Mouse (Mus musculus) macrophage (primary cell): Measurements from ENCODE around the gene Esr2. TPM values are rescaled to one million over a fixed set of nuclear protein-coding genes. Genes with fewer than 3 reads are reported as not detected.

Experiments used
- H3K27ac ChIP-seq: fragments of 350-480 bp; formaldehyde crosslinking; 2 replicates; pipeline ENCODE4 v1.9.0; 2021
- H3K36me3 ChIP-seq: fragments of 350-480 bp; formaldehyde crosslinking; 2 replicates; pipeline ENCODE4 v1.9.0; 2021; ENCODE audit errors: inconsistent target
- H3K4me3 ChIP-seq: fragments of 350-480 bp; formaldehyde crosslinking; 2 replicates; pipeline ENCODE4 v1.9.0; 2021; ENCODE audit errors: inconsistent target
- H3K79me2 ChIP-seq: fragments of 350-480 bp; formaldehyde crosslinking; 2 replicates; pipeline ENCODE4 v1.9.0; 2021; ENCODE audit errors: inconsistent target
- WGBS: methylation state at CpG from one replicate; pipeline ENCODE4 v1.1.7; 2026; ENCODE audit warnings: inconsistent platforms; ENCODE audit not compliant: missing documents; 5-methylcytosine and 5-hydroxymethylcytosine counted together
- polyA plus RNA-seq: library from polyadenylated mRNA; stranded (reverse); fragments of 250-400 nt; gene quantifications from 3 replicates; pipeline ENCODE4 v1.2.4, GENCODE M21; 2018; ENCODE audit warnings: inconsistent platforms

The Esr2 gene
- polyA plus RNA-seq, 1 experiment from 2014 or later = not detected

DNA sequence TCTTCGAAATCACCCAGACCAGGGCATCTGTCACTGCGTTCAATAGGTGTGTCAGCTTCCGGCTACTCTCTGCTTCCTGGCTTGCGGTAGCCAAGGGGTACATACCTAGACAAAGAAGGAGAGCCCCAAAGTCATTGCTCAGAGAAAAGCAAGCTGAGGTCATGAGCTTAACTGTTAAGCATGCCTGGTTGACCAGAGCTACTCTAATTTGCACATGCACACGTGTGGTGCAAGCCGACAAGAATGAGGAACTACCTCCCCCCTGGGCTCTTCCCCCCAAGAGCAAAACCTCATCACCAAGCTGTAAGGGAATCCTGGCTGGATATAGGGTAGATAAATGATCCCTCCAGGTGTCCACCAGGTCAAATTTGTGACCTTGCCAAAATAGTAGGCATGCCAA lies 53.8 kb downstream of the Esr2 start:
- no peaks in the 10 kb centered on the region for H3K79me2 ChIP-seq
- no peak overlapping the region for H3K4me3 ChIP-seq
- H3K27ac ChIP-seq = no peak overlapping the region
- 60% methylated on average over 6 of the region's 6 CpGs for WGBS
- H3K36me3 ChIP-seq = no peaks in the 10 kb centered on the region

GRCm38 (mm10) chr12:76117632-76118153 lies 59.4 kb downstream of the Esr2 start:
- H3K79me2 ChIP-seq = no peaks in the 10 kb centered on the region
- 90% methylated on average over 4 of the region's 4 CpGs for WGBS

GRCm38 (mm10) chr12:76116577-76116976 lies 60.5 kb downstream of the Esr2 start:
- Histone ChIP-seq H3K36me3 (no peaks in the 10 kb centered on the region), H3K79me2 (no peaks in the 10 kb centered on the region), H3K4me3 (no peak overlapping the region), H3K27ac (no peak overlapping the region)
- 91% methylated on average over 4 of the region's 4 CpGs for WGBS

More at GRCm38 (mm10) chr12:76117632-76118153, 59.4 kb downstream of the Esr2 start:
- Histone ChIP-seq H3K27ac (no peak overlapping the region), H3K4me3 (no peak overlapping the region), H3K36me3 (no peaks in the 10 kb centered on the region)

DNA sequence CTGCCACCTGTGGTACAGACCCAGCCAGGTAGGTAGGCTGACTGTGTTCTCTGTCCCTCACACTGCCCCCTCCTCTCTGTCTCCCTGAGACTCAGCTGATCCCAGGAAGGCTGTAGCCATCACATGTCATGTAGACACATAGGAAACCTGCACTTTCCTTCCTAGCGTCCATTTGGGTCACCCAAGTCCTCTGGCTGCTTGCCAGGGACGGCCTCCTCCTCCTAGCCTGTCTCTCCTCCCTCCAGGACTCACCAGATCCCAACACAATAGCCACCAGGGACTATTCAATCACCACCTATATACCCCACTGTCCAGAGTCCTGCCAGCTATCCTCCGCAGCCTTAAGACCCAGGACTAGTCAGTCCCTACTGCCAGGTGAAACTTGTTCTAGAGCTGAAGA lies 66.0 kb downstream of the Esr2 start:
- Histone ChIP-seq H3K4me3 (no peak overlapping the region), H3K36me3 (no peaks in the 10 kb centered on the region), H3K79me2 (no peaks in the 10 kb centered on the region), H3K27ac (no peak overlapping the region)
- 87% methylated on average over 3 of the region's 3 CpGs for WGBS

DNA sequence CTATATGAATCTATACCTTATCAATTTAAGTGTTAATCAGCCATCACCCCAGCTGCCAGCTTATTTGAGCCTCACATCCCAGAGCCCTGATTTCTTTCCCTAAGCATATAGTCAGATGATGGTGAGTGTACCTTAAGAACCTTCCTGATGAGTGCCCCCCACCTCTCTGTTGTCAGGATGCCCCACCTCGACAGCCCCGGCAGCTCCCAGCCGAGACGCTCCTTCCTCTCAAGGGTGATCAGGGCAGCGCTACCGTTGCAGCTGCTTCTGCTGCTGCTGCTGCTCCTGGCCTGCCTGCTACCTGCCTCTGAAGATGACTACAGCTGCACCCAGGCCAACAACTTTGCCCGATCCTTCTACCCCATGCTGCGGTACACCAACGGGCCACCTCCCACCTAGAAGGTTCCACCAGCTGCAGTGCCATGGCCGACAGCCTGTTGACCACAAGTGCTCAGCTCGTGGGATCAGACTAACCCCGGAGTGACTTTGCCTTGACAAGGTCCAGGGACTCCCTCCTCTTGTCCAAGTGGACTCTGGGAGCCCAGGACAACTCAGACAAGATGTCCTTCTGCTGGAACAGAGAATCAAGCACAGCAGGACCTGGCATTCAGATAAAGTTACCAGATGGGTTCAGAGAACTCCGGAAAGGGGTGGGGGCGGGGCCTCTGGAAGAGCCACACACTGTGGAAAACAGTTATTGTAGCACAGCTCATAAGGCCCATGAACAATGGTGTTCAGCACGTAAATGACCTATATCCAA lies 67.2 kb downstream of the Esr2 start:
- 87% methylated on average over 15 of the region's 15 CpGs for WGBS
- Histone ChIP-seq H3K79me2 (no peaks in the 10 kb centered on the region), H3K36me3 (no peaks in the 10 kb centered on the region), H3K4me3 (no peak overlapping the region), H3K27ac (no peak overlapping the region)

- Histone ChIP-seq H3K4me3 (no peak overlapping the region), H3K27ac (no peak overlapping the region), H3K36me3 (no peaks in the 10 kb centered on the region), H3K79me2 (no peaks in the 10 kb centered on the region)
- WGBS = 94% methylated on average over 20 of the region's 20 CpGs
These were observed 72.3 kb downstream of the Esr2 start for GRCm38 (mm10) chr12:76104596-76105351.

- WGBS = 90% methylated on average over 12 of the region's 12 CpGs
- no peaks in the 10 kb centered on the region for H3K36me3 ChIP-seq
- H3K27ac ChIP-seq = no peak overlapping the region
- H3K79me2 ChIP-seq = no peaks in the 10 kb centered on the region
- no peak overlapping the region for H3K4me3 ChIP-seq
These were observed 74.4 kb downstream of the Esr2 start for GRCm38 (mm10) chr12:76102621-76103020.

DNA sequence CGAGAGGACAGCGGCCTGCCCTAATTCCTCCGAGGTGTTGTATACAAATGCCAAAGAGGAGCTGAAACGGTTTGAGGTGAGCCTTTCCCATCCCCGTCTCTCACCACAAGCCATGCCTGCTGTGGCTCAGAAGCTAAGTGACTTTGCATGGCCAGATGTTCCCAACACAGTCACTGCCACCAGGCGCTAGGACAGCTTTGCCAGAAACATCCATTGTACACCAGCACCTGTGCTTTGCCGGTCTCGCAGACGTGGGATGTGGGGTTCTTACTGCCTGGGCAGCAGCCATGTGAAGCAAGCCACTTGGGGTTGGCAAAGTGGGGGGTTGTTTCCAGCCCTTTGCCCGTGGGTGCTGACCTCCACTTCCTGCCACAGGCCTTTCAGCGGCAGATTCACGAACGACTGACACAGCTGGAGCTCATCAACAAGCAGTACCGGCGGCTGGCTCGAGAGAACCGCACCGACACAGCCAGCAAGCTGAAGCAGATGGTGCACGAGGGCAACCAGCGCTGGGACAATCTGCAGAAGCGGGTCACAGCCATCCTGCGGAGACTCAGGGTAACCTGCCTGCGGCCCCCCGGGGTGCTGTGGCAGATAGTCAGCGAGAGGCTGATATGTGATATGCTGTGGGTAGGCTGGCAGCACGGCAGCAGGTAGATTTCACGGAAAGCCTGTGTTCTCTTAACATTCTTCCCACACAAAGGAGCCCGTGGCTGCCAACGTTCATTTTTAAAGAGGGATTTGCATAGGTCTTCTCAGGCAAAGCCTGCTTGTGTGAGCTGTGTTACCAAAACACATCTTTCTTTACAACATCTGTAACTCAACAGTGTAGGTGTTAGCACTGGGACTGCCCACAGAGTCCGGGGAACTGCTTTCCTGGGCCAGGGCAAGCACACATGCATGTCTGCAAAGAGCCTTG lies 81.7 kb downstream of the Esr2 start:
- H3K79me2 ChIP-seq = no peaks in the 10 kb centered on the region
- no peaks in the 10 kb centered on the region for H3K36me3 ChIP-seq
- no peak overlapping the region for H3K27ac ChIP-seq
- WGBS = 86% methylated on average over 30 of the region's 30 CpGs
- no peak overlapping the region for H3K4me3 ChIP-seq

DNA sequence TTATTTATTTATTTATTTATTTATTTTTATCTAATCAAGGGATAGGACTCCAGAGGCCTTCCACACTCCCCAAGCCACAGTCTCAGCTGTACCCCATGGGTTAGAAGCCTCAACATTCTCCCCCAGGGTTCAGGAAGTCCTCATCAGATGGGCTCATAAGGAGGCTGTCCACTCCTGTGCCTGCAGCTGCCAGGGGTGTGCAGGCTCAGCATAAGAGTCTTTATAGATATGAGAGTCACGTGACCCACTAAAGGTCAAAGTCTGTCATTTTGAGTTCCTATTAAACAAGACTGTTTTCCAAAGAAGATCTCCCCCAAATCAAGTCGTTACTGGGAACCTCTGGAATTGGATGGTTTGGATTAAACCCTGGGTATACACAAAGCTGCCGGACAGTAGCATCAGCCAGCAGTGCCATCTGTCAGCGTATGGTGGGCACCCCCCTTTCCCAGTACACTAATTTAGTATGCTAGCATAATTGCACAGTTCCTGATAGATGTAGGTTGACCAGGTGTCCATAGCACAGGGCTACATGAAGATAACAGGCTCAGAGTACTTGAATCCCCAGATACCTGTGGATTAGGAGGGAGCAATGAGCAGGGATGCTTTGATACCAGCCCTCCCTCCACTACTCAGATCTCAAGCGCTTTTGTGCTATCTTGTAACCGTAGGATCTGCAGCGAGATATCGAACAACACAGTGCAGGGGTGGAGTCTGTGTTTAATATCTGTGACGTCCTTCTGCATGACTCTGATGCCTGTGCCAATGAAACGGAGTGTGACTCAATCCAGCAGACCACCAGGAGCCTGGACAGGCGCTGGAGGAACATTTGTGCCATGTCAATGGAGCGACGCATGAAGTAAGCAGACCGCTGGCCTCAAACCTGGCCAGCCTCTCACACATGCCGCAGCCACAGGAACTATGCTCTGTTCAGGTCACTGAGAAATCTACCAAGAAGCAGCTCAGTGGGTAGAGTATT lies 83.2 kb downstream of the Esr2 start:
- WGBS = 95% methylated on average over 15 of the region's 15 CpGs
- Histone ChIP-seq H3K4me3 (no peak overlapping the region), H3K27ac (no peak overlapping the region), H3K36me3 (no peaks in the 10 kb centered on the region), H3K79me2 (no peaks in the 10 kb centered on the region)

- Histone ChIP-seq H3K27ac (no peak overlapping the region), H3K36me3 (no peaks in the 10 kb centered on the region), H3K79me2 (no peaks in the 10 kb centered on the region), H3K4me3 (no peak overlapping the region)
- WGBS = 93% methylated on average over 10 of the region's 11 CpGs
These were observed 84.1 kb downstream of the Esr2 start for GRCm38 (mm10) chr12:76092789-76093466.

DNA sequence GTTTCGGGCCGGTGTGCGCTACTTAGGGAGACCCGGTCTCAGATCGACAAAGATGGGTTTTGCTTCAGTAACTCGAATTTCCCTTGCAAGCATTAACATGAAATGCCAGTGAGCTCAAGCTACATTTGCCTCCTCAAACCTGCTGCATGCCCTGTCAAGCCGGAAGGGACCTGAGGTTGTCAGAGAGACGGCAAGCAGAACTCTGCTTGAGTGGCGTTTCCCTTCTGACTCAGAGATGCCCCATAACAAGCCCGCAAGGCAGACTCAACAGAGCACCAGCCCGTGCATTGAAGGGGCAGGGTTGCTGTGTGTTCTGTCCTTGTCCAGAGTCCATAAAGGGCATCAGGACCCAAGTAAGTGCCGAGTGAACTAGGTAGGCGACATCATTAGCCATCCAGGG lies 90.0 kb downstream of the Esr2 start:
- Histone ChIP-seq H3K79me2 (no peaks in the 10 kb centered on the region), H3K4me3 (no peak overlapping the region), H3K36me3 (no peaks in the 10 kb centered on the region), H3K27ac (no peak overlapping the region)
- WGBS = 58% methylated on average over 13 of the region's 13 CpGs

DNA sequence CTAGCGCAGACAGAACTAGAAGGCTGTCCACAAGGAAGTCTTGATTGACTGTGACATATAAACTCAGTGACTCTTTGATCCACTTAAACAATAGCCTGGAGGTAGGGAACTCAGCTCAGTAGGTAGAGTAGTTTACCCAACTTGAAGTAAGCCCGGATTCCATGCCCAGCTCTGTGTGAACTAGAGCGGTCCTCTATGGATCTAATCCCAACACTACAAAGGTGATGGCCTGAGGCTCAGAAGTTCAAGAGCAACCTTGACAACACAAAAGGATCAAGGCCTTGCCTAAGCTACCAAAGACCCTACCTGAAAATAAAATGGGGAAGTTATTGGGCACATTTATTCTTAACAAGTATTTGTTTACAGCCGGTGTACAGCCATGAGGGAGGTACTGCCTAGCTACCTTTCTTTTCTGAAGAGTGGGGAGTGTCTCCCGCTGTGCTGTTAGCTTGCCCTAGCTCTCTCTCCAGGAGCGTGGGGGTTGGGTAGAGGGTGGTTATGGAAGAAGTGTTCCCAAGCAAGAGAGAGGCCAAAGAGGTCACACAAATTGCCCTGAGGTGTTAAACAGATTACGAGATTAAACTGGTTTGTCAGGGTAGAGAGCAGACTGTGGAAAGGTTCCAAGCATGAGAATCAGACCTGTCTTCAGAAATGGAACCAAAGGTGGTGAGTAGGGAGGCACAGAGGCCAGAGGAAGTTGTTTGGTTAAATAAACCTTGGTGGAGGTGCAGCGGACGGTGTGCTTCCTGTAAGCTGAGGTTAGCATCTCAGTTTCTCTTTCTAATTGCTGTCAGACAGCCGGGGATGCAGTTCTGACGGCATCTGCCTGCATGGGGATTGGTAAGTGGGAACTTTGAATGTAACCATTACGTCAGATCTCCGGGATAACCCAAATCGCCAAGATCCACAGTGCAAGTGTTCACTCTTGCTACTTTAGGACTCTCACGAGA lies 90.8 kb downstream of the Esr2 start:
- WGBS = 62% methylated on average over 15 of the region's 15 CpGs
- Histone ChIP-seq H3K27ac (no peak overlapping the region), H3K79me2 (no peaks in the 10 kb centered on the region), H3K4me3 (no peak overlapping the region), H3K36me3 (no peaks in the 10 kb centered on the region)
